Mouse (Mus musculus) thymus, postnatal 4 days (tissue): ENCODE results near the gene Kansl2.

Source experiments
- DNase-seq: peaks from one replicate; pipeline ENCODE4 v3.0.0; 2021

The Kansl2 gene

GRCm38 (mm10) chr15:98492102-98492501 lies 42.0 kb downstream of the Kansl2 start, which contains the start of gene Olfr279:
Gene Olfr279 (plus strand): TSS chr15:98492402.
- no peak for DNase-seq

- no peak for DNase-seq
These were observed 42.7 kb downstream of the Kansl2 start for GRCm38 (mm10) chr15:98491332-98491731.

- DNase-seq: no peak
These were observed 47.5 kb downstream of the Kansl2 start for GRCm38 (mm10) chr15:98486433-98487021.

- no peak for DNase-seq
These were observed 49.9 kb downstream of the Kansl2 start for GRCm38 (mm10) chr15:98483907-98484886.

GRCm38 (mm10) chr15:98482701-98483100 lies 51.4 kb downstream of the Kansl2 start, which contains the start of gene Lalba:
Gene Lalba (minus strand): TSS chr15:98482721.
- no peak for DNase-seq

- DNase-seq: no peak
These were observed 54.4 kb downstream of the Kansl2 start for GRCm38 (mm10) chr15:98479568-98480102.

- no peak for DNase-seq
These were observed 57.8 kb downstream of the Kansl2 start for GRCm38 (mm10) chr15:98476281-98476680.

- DNase-seq: peak; percentile 79
These were observed 58.7 kb downstream of the Kansl2 start for GRCm38 (mm10) chr15:98475382-98475781.

GRCm38 (mm10) chr15:98474958-98475357 lies 59.1 kb downstream of the Kansl2 start:
- no peak for DNase-seq

GRCm38 (mm10) chr15:98471539-98471938 lies 62.5 kb downstream of the Kansl2 start:
- no peak for DNase-seq

- no peak for DNase-seq
These were observed 64.5 kb downstream of the Kansl2 start, which contains the start of gene OR5BS1P for GRCm38 (mm10) chr15:98469596-98469995. Gene OR5BS1P (plus strand): TSS chr15:98469896.
